Mouse (Mus musculus) erythroblast, embryonic 14.5 days (primary cell): ENCODE measurements around the gene Arih1. TPM values are rescaled to one million over a fixed set of nuclear protein-coding genes. Genes with fewer than 3 reads are reported as not detected.
"Not testable (repeated sequence)": the region's sequence is repeated elsewhere in the genome, so short reads cannot be mapped to it uniquely, and the experiment has no call there.

ENCODE experiments used
- H3K27me3 ChIP-seq: 2 replicates; pipeline ENCODE4 v1.6.1; 2012; ENCODE audit warnings: inconsistent platforms; ENCODE audit not compliant: control insufficient read depth
- H3K36me3 ChIP-seq: 2 replicates; pipeline ENCODE4 v1.6.1; 2012; ENCODE audit warnings: mild to moderate bottlenecking, inconsistent platforms; ENCODE audit not compliant: control insufficient read depth
- H3K4me1 ChIP-seq: 2 replicates; pipeline ENCODE4 v1.6.1; 2012; ENCODE audit warnings: inconsistent platforms; ENCODE audit not compliant: control insufficient read depth
- H3K4me3 ChIP-seq: replicated peaks from 2 replicates; pipeline ENCODE3; 2012; ENCODE audit warnings: moderate library complexity, mild to moderate bottlenecking, inconsistent platforms
- H3K9me3 ChIP-seq: 2 replicates; pipeline ENCODE4 v1.6.1; 2012; ENCODE audit warnings: low read length, inconsistent platforms, mixed read lengths; ENCODE audit not compliant: control insufficient read depth
- GATA1 ChIP-seq: IDR thresholded peaks from 2 replicates; pipeline ENCODE4 v1.6.1; 2012; ENCODE audit warnings: low read length, inconsistent platforms, mixed read lengths
- TAL1 ChIP-seq: IDR thresholded peaks from 3 replicates; pipeline ENCODE4 v1.6.1; 2012; ENCODE audit warnings: low read length, inconsistent platforms, mixed read lengths
- polyA plus RNA-seq: library from polyadenylated mRNA; stranded (reverse); fragments of >175 nt; gene quantifications from 2 replicates; pipeline ENCODE4 v1.2.3, GENCODE M21; 2012

Gene Arih1
- polyA plus RNA-seq, 1 experiment: 3.2 TPM

DNA sequence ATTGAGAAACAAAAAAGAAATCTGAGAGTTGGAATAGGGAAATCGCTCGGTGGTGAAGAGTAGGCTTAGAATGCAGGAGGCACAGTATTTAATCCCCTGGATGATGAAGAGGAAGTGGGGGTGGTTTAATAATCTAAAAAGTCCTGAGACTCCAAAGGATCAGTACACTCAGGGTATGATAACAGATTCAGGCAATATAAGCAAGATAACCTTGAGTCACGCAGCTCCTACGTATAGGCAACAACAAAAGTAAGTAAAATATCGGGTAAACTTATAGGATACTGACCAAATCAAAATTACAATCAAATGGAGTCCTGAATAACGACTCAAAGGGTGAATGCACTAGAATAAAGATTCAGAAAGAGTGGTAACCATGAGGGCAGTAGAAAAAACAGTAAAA lies 65.9 kb downstream of the Arih1 start:
- TF ChIP-seq TAL1: no peak
- no peak for TF ChIP-seq GATA1
- H3K4me3 ChIP-seq: no peak overlapping the region
- no peaks in the 10 kb centered on the region for H3K9me3 ChIP-seq
- peaks cover 11% of the 10 kb centered on the region for H3K4me1 ChIP-seq
- peaks cover 17% of the 10 kb centered on the region for H3K36me3 ChIP-seq
- H3K27me3 ChIP-seq: no peaks in the 10 kb centered on the region

DNA sequence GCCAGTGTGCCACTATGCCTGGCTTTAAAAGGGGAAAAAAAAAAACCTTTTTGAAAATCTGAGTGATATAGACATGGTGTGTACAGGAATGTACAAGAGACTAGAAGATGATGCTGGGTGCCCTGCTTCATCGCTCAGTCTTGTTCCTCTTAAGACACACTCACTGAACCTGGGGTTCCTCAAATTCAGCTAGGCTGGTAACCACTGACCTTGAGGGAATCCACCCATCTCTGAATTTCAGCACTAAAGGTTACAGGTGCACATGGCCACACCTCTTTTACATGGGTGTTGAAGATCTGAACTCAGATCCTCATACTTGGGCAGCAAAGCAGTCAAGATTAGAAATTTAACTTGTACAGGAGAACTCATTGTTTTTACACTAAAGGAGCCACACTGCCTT lies 79.1 kb downstream of the Arih1 start:
- Histone ChIP-seq H3K4me1 (no peaks in the 10 kb centered on the region), H3K27me3 (no peaks in the 10 kb centered on the region), H3K9me3 (no peaks in the 10 kb centered on the region), H3K36me3 (peaks cover 80% of the 10 kb centered on the region), H3K4me3 (no peak overlapping the region)
- TF ChIP-seq TAL1 (no peak), GATA1 (no peak)

DNA sequence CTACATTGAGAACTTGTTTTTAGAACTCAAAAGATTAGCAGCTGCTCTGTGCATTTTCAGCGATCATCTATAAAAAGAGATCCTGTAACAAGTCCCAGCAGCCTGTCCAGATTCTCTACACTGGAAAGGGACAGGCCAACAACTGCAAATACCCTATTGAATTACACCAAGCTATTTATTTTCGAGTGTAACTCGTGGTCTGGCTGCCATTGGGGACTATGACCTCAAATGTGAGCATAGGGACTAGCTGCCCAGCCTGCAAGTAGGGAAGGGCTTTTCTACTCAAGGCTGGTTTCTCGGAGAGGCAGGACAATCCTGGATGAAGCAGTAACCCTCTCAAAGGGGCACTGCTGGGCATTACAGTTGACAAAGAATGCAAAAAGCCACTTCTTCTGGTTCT lies 97.3 kb downstream of the Arih1 start:
- no peak overlapping the region for H3K4me3 ChIP-seq
- no peaks in the 10 kb centered on the region for H3K27me3 ChIP-seq
- no peaks in the 10 kb centered on the region for H3K9me3 ChIP-seq
- H3K36me3 ChIP-seq: peaks cover 39% of the 10 kb centered on the region
- H3K4me1 ChIP-seq: peaks cover 5% of the 10 kb centered on the region
- no peak for TF ChIP-seq TAL1
- TF ChIP-seq GATA1: no peak

DNA sequence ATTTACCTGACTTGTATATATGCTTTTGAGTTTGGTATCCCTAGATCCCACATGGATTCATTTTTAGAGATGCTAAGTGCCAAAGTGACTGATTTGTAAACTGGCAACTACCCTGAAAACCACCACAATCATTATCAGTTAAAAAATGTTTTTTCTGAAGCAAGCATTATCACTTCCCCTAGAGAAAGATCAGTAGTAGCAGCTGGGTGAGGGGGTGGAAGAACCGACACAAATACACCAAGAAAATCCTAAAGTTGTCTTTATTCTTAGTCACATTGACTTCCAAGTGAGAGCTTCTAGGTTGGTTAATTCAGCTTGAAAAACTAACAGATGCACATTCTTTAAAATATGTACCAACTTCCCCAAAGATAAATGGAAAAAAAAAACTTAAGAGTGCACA lies 98.1 kb downstream of the Arih1 start:
- TF ChIP-seq TAL1 (no peak), GATA1 (no peak)
- Histone ChIP-seq H3K4me1 (peaks cover 5% of the 10 kb centered on the region), H3K36me3 (peaks cover 32% of the 10 kb centered on the region), H3K9me3 (no peaks in the 10 kb centered on the region), H3K4me3 (no peak overlapping the region), H3K27me3 (no peaks in the 10 kb centered on the region)

DNA sequence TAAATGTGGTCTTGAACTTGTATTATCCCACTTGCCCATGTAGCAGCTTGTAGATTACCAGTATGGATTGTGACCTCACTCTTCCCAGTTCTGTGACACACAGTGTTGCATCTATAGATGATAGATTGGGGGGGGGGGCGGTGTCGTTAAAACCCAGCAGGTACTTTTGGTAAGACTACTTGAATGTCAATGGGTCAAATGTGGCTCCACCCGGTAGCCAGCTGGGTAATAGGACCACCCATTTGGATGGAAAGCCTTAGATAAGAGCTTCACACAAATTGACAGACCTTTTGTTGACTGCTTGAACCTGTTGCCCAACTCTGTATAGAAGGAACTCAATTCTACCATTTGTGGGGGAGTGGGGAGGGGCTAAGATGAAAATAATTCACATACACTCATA lies 99.0 kb downstream of the Arih1 start:
- no peak overlapping the region for H3K4me3 ChIP-seq
- H3K4me1 ChIP-seq: peaks cover 5% of the 10 kb centered on the region
- no peaks in the 10 kb centered on the region for H3K9me3 ChIP-seq
- TF ChIP-seq TAL1 (no peak), GATA1 (no peak)
- H3K36me3 ChIP-seq: peaks cover 23% of the 10 kb centered on the region
- H3K27me3 ChIP-seq: no peaks in the 10 kb centered on the region

DNA sequence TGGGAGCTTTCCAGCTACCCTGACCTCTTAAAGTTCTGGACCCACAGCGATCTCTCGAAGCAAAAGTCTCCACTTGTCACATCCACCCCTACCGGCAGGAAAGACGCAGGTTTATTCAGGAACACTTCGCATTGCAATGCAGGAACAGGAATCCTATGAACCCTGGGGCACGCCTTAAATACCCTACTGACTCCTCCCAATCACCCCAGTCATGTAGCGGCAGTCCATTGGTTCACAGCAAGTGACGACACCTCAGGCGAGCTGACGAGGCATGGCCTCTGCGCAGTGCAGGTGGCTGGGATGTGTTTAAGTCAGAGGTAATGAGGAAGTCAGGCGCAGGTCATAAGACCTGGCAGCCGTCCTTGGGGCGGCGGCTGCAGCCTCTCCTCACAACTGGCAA lies 110.8 kb downstream of the Arih1 start:
- Histone ChIP-seq H3K4me1 (no peaks in the 10 kb centered on the region), H3K36me3 (no peaks in the 10 kb centered on the region), H3K27me3 (no peaks in the 10 kb centered on the region), H3K4me3 (no peak overlapping the region), H3K9me3 (peaks cover 22% of the 10 kb centered on the region)
- no peak for TF ChIP-seq TAL1
- no peak for TF ChIP-seq GATA1

DNA sequence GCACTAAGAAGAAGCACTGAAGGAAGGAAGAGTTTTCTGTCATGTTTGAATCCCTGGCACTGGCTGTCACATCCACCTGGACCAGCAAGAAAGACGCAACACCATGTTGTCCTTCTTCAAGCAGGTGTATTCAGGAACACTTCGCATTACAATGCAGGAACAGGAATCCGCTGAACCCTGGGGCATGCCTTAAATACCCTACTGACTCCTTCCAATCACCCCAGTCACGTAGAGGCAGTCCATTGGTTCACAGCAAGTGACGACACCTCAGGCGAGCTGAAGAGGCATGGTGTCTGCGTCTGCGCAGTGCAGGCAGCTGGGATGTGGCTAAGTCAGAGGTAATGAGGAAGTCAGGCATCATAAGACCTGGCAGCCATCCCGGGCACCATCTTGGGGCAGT lies 116.8 kb downstream of the Arih1 start:
- Histone ChIP-seq H3K4me3 (no peak overlapping the region), H3K4me1 (no peaks in the 10 kb centered on the region), H3K36me3 (no peaks in the 10 kb centered on the region), H3K9me3 (peaks cover 24% of the 10 kb centered on the region), H3K27me3 (no peaks in the 10 kb centered on the region; the same call in 1 of the 2 replicates)
- TF ChIP-seq TAL1 (no peak), GATA1 (no peak)

DNA sequence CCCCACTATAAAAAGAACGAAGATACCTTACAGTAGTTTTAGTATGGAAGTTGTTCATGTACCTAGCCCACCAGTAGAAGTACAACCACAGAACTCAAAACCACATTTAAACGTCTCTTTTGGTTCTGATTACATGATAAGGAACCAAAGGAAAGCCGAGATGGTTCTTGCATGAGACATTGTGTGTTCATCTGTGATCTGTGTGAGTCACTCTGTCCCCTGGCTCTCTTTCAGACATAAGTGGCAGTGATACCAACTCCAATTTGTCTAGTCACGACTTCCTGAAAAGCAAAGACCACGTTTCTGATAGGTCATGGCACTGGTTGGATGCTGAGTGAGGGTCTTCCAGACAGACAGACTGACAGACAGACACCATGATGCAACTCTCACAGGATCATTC lies 117.2 kb downstream of the Arih1 start:
- Histone ChIP-seq H3K9me3 (peaks cover 22% of the 10 kb centered on the region), H3K36me3 (no peaks in the 10 kb centered on the region), H3K27me3 (no peaks in the 10 kb centered on the region; the same call in 1 of the 2 replicates), H3K4me3 (no peak overlapping the region), H3K4me1 (no peaks in the 10 kb centered on the region)
- TF ChIP-seq GATA1 (no peak), TAL1 (no peak)

DNA sequence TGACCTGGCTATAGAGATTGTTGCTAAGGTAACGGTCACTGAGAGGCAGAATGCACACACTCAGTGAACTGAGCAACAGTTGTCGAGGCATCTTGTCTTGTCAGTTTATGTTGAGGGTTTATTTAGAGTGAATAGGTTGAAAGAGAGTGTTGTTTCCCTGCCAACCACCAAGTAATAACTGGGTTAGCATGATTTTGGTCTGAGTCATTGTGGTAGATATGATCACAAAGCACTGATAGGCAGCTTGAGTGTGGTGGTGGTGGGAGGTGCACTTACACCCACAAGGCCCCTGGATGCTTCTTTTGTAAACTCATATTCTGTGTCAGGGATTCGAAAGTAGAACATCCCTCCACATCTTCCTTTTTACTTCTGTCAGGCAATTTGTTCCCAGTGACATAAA lies 125.9 kb downstream of the Arih1 start:
- H3K4me1 ChIP-seq, H3K27me3 ChIP-seq, H3K4me3 ChIP-seq, H3K36me3 ChIP-seq, H3K9me3 ChIP-seq: not testable (repeated sequence)

DNA sequence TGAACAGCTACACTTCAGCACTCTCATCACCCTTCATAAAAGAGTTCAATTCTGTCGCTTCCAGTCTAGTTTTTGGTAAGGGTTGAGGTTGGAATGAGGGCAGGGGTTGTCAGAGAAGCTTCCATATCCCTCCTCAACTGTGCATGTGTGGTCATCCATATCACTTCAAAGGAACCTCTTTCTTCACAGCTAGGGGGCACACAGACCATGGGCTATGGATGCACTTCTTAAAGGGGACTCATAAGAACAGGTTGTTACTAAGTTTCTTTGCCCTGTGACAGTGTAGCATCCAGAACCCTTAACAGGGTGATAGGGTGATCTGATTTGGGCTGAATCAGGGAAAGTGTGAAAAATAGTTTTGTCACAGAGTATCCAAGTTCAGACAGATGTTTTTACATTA lies 128.4 kb downstream of the Arih1 start:
- not testable (repeated sequence) for H3K36me3 ChIP-seq, H3K4me3 ChIP-seq

More for the DNA sequence above, 128.4 kb downstream of the Arih1 start:
- H3K4me1 ChIP-seq, H3K27me3 ChIP-seq, H3K9me3 ChIP-seq: not testable (repeated sequence)
